25 mouse cellular contexts compared by ENCODE assay signal in the genomic region with DNA sequence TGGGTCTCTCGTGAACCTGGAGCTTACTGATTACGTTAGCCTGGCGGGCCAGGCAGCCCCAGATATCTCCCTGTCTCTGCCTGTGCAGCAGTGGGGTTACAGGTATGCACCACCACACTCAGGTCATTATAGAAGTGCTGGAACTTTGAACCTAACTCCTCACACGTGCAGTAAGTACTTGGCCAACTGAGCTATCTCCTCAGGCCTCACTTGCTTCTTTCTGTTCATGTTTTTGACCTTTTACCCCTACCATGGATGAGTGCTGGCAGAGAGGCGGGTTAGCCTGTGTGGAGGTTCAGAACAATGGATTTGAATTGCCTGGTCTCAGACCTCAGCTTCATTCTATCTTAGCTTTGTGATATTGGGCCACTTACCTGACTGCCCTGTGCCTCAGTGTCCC. TPM values are rescaled to one million over a fixed set of nuclear protein-coding genes. Genes with fewer than 3 reads are reported as not detected.
DNase-seq lines count a peak whose midpoint lies in the region; ATAC-seq and TF ChIP-seq lines count a peak whose summit lies in the region.
"Had no signal": no experiment of that assay in that cellular context is flagged by ENCODE, and none has a peak within 500 bp of the region (broad histone marks: within the 10 kb centered on the region; RNA-seq: fewer than 3 reads in every experiment).

No protein-coding gene starts in this region.

- 78% methylated on average over 5 of the region's 5 CpGs for WGBS in intestine, embryonic 15.5 days
- 49% methylated on average over 5 of the region's 5 CpGs for WGBS in intestine, postnatal 0 days
- WGBS in kidney, adult 2 months: 67% methylated on average over 5 of the region's 5 CpGs
- WGBS in kidney, embryonic 16.5 days: 87% methylated on average over 5 of the region's 5 CpGs
- 89% methylated on average over 5 of the region's 5 CpGs for WGBS in kidney, embryonic 14.5 days
- 87% methylated on average over 5 of the region's 5 CpGs for WGBS in midbrain, embryonic 11.5 days
- WGBS in midbrain, embryonic 10.5 days: 87% methylated on average over 5 of the region's 5 CpGs

- no peaks in the 10 kb centered on the region for H3K27me3 ChIP-seq in intestine, embryonic 15.5 days (replicated peaks)
- no peaks in the 10 kb centered on the region for H3K27me3 ChIP-seq in intestine, postnatal 0 days (replicated peaks; ENCODE audit: control insufficient read depth, insufficient read depth, low read length)
- no peaks in the 10 kb centered on the region for H3K27me3 ChIP-seq in kidney, adult 2 months (replicated peaks; ENCODE audit: control insufficient read depth, insufficient read depth, low read length)
- no peaks in the 10 kb centered on the region for H3K27me3 ChIP-seq in kidney, embryonic 16.5 days (ENCODE audit: insufficient read depth, low read length)
- no peaks in the 10 kb centered on the region for H3K27me3 ChIP-seq in kidney, embryonic 14.5 days (ENCODE audit: control insufficient read depth, insufficient read depth, low read length)
- no peaks in the 10 kb centered on the region for H3K27me3 ChIP-seq in midbrain, embryonic 11.5 days (ENCODE audit: control insufficient read depth, insufficient read depth, low read length)
- no peaks in the 10 kb centered on the region for H3K27me3 ChIP-seq in midbrain, embryonic 10.5 days (ENCODE audit: low read depth, poor library complexity, severe bottlenecking)
- H3K27me3 ChIP-seq: CH12.LX; embryonic facial prominence, embryonic 12.5 days; forebrain, embryonic 13.5 days; Patski had no signal

- no peak for TF ChIP-seq POLR2A in kidney, adult 2 months (IDR thresholded peaks at IDR 0.05; ENCODE audit: low read depth, low read length)

- H3K4me2 ChIP-seq in intestine, embryonic 15.5 days (replicated peaks): no peak overlapping the region
- H3K4me2 ChIP-seq in intestine, postnatal 0 days (replicated peaks; ENCODE audit: low read depth): no peak overlapping the region
- no peak overlapping the region for H3K4me2 ChIP-seq in kidney, embryonic 16.5 days (replicated peaks; ENCODE audit: low read depth, low read length)
- no peak overlapping the region for H3K4me2 ChIP-seq in kidney, embryonic 14.5 days (replicated peaks; ENCODE audit: low read depth, low read length)
- no peak overlapping the region for H3K4me2 ChIP-seq in midbrain, embryonic 11.5 days
- H3K4me2 ChIP-seq: embryonic facial prominence, embryonic 12.5 days; forebrain, embryonic 13.5 days had no signal

- no peak overlapping the region for H3K4me3 ChIP-seq in intestine, embryonic 15.5 days (replicated peaks)
- H3K4me3 ChIP-seq in intestine, postnatal 0 days (ENCODE audit: low read depth, low read length): no peak overlapping the region
- no peak overlapping the region for H3K4me3 ChIP-seq in kidney, adult 2 months (ENCODE audit: insufficient read depth, low read depth, low read length)
- no peak overlapping the region for H3K4me3 ChIP-seq in kidney, embryonic 16.5 days (ENCODE audit: low read length)
- H3K4me3 ChIP-seq in kidney, embryonic 14.5 days (ENCODE audit: low read length): no peak overlapping the region
- H3K4me3 ChIP-seq in midbrain, embryonic 11.5 days (ENCODE audit: low read depth, low read length): no peak overlapping the region
- H3K4me3 ChIP-seq in midbrain, embryonic 10.5 days: no peak overlapping the region
- H3K4me3 ChIP-seq: embryonic facial prominence, embryonic 10.5 days; embryonic facial prominence, embryonic 12.5 days; forebrain, embryonic 13.5 days had no signal

- H3K9me3 ChIP-seq in intestine, embryonic 15.5 days: no peaks in the 10 kb centered on the region
- no peaks in the 10 kb centered on the region for H3K9me3 ChIP-seq in intestine, postnatal 0 days (ENCODE audit: control insufficient read depth)
- no peaks in the 10 kb centered on the region for H3K9me3 ChIP-seq in kidney, embryonic 16.5 days (ENCODE audit: low read length)
- no peaks in the 10 kb centered on the region for H3K9me3 ChIP-seq in kidney, embryonic 14.5 days (ENCODE audit: control insufficient read depth, low read length)
- H3K9me3 ChIP-seq in midbrain, embryonic 11.5 days (ENCODE audit: control insufficient read depth, low read length): no peaks in the 10 kb centered on the region
- H3K9me3 ChIP-seq in midbrain, embryonic 10.5 days (replicated peaks): no peaks in the 10 kb centered on the region
- H3K9me3 ChIP-seq: embryonic facial prominence, embryonic 10.5 days; embryonic facial prominence, embryonic 12.5 days; forebrain, embryonic 13.5 days; G1E had no signal

- no peak for TF ChIP-seq CTCF in intestine, postnatal 0 days (IDR thresholded peaks at IDR 0.05; ENCODE audit: low read depth)
- TF ChIP-seq CTCF in kidney, adult 2 months (conservative IDR thresholded peaks at IDR 0.05; ENCODE audit: insufficient read depth, insufficient read length, low read depth, low read length): no peak

- DNase-seq in kidney, adult 2 months: peak; percentile 75
- DNase-seq in kidney, adult 9 months: peak; percentile 69
- DNase-seq in midbrain, embryonic 11.5 days (ENCODE audit: low spot score, missing footprints): peak; percentile 41
- DNase-seq in midbrain, embryonic 10.5 days (ENCODE audit: low spot score): no peak
- DNase-seq: adrenal gland, adult 8-10 months; adrenal gland, postnatal 14 days; adrenal gland, postnatal 36 days; B cell, adult 2 months; cerebellum, adult 11-12 months; cerebellum, adult 2 months; cerebellum, adult 9-10 months; cerebellum, postnatal 10 days; cerebellum, postnatal 25 days had no signal

- H3K9ac ChIP-seq in intestine, embryonic 15.5 days: no peak overlapping the region
- no peak overlapping the region for H3K9ac ChIP-seq in intestine, postnatal 0 days (ENCODE audit: low read depth, low read length)
- H3K9ac ChIP-seq in kidney, embryonic 16.5 days (replicated peaks; ENCODE audit: low read length): no peak overlapping the region
- no peak overlapping the region for H3K9ac ChIP-seq in kidney, embryonic 14.5 days (ENCODE audit: low read depth, low read length)
- no peak overlapping the region for H3K9ac ChIP-seq in midbrain, embryonic 11.5 days (ENCODE audit: low read length)
- H3K9ac ChIP-seq: embryonic facial prominence, embryonic 12.5 days; forebrain, embryonic 13.5 days had no signal

- no peaks in the 10 kb centered on the region for H3K4me1 ChIP-seq in intestine, embryonic 15.5 days (replicated peaks)
- no peaks in the 10 kb centered on the region for H3K4me1 ChIP-seq in intestine, postnatal 0 days (replicated peaks; ENCODE audit: control insufficient read depth, insufficient read depth, low read length)
- peaks cover 16% of the 10 kb centered on the region for H3K4me1 ChIP-seq in kidney, adult 2 months (ENCODE audit: control insufficient read depth, insufficient read depth, low read length)
- H3K4me1 ChIP-seq in kidney, embryonic 16.5 days (ENCODE audit: insufficient read depth, low read length): no peaks in the 10 kb centered on the region
- no peaks in the 10 kb centered on the region for H3K4me1 ChIP-seq in kidney, embryonic 14.5 days (ENCODE audit: control insufficient read depth, insufficient read depth, low read length)
- peaks cover 2% of the 10 kb centered on the region; the same call in 1 of the 2 replicates for H3K4me1 ChIP-seq in midbrain, embryonic 11.5 days (ENCODE audit: control insufficient read depth, insufficient read depth, low read length)
- peaks cover 20% of the 10 kb centered on the region for H3K4me1 ChIP-seq in midbrain, embryonic 10.5 days
- H3K4me1 ChIP-seq: embryonic facial prominence, embryonic 12.5 days; forebrain, embryonic 13.5 days had no signal

- ATAC-seq in intestine, embryonic 15.5 days: 0 out of 2 replicates have a peak, but pooled peaks have one; percentile 34
- ATAC-seq in intestine, postnatal 0 days: no peak
- ATAC-seq in kidney, embryonic 16.5 days (ENCODE audit: low FRiP score, low TSS enrichment): no peak
- no peak for ATAC-seq in kidney, embryonic 14.5 days (ENCODE audit: low FRiP score, low TSS enrichment)
- ATAC-seq in midbrain, embryonic 11.5 days (ENCODE audit: low FRiP score): no peak
- ATAC-seq: activated CD4-positive, CD25-positive, alpha-beta regulatory T cell, adult 4 months; CD4-positive, CD25-positive, alpha-beta regulatory T cell, adult 4 months; forebrain, embryonic 13.5 days; Patski had no signal

- peaks cover 9% of the 10 kb centered on the region; the same call in 1 of the 2 replicates for H3K36me3 ChIP-seq in intestine, embryonic 15.5 days
- H3K36me3 ChIP-seq in intestine, postnatal 0 days (ENCODE audit: control insufficient read depth, insufficient read depth): peaks cover 41% of the 10 kb centered on the region
- no peaks in the 10 kb centered on the region for H3K36me3 ChIP-seq in kidney, adult 2 months (ENCODE audit: control insufficient read depth, insufficient read depth, low read length)
- H3K36me3 ChIP-seq in kidney, embryonic 16.5 days (ENCODE audit: insufficient read depth, low read length): peaks cover 15% of the 10 kb centered on the region; the same call in 1 of the 2 replicates
- peaks cover 18% of the 10 kb centered on the region for H3K36me3 ChIP-seq in kidney, embryonic 14.5 days (ENCODE audit: control insufficient read depth, insufficient read depth, low read length)
- H3K36me3 ChIP-seq in midbrain, embryonic 11.5 days (ENCODE audit: control insufficient read depth, insufficient read depth, low read length): no peaks in the 10 kb centered on the region
- H3K36me3 ChIP-seq in midbrain, embryonic 10.5 days: peaks cover 35% of the 10 kb centered on the region

- H3K27ac ChIP-seq in intestine, embryonic 15.5 days: no peak overlapping the region
- H3K27ac ChIP-seq in intestine, postnatal 0 days (ENCODE audit: low read depth, low read length): no peak overlapping the region
- peak overlapping the region; percentile 65 for H3K27ac ChIP-seq in kidney, adult 2 months (ENCODE audit: insufficient read depth, low read depth, low read length)
- H3K27ac ChIP-seq in kidney, embryonic 16.5 days (ENCODE audit: low read length): no peak overlapping the region
- H3K27ac ChIP-seq in kidney, embryonic 14.5 days (ENCODE audit: low read depth, low read length): no peak overlapping the region
- no peak overlapping the region for H3K27ac ChIP-seq in midbrain, embryonic 11.5 days (ENCODE audit: low read depth, low read length)
- no peak overlapping the region for H3K27ac ChIP-seq in midbrain, embryonic 10.5 days (replicated peaks)
- H3K27ac ChIP-seq: embryonic facial prominence, embryonic 10.5 days; embryonic facial prominence, embryonic 12.5 days; forebrain, embryonic 13.5 days had no signal

RNA-seq across cellular contexts. Expression of a gene that starts 50.3 kb away (rescaled TPM):
- 71.3 and 72.6 TPM in 2 replicates for polyA plus RNA-seq in intestine, embryonic 15.5 days (2015; fragmentation: Nextera tagmentation; extraction: Ambion mirVana)
- polyA plus RNA-seq in intestine, postnatal 0 days (2015; fragmentation: Nextera tagmentation; extraction: Ambion mirVana): 55.3 and 57.8 TPM in 2 replicates
- polyA plus RNA-seq in kidney, adult 2 months (2012; rRNA removed): 52.4 and 58.3 TPM in 2 replicates
- 72.8 and 81.0 TPM in 2 replicates for polyA plus RNA-seq in kidney, embryonic 16.5 days (2015; fragmentation: Nextera tagmentation; extraction: Ambion mirVana)
- 52.3 and 69.6 TPM in 2 replicates for polyA plus RNA-seq in kidney, embryonic 14.5 days (2014; fragmentation: Nextera tagmentation; extraction: Ambion mirVana)
- polyA plus RNA-seq in midbrain, embryonic 11.5 days (2014; fragmentation: Nextera tagmentation; extraction: Ambion mirVana): 74.2 and 82.8 TPM in 2 replicates
- polyA plus RNA-seq in midbrain, embryonic 10.5 days (2016; fragmentation: Nextera tagmentation; extraction: Ambion mirVana): 68.6 and 84.0 TPM in 2 replicates
